In genomic region chr11:60454745-60455087, GRCm38 (mm10) we compare ENCODE assay signal across 8 mouse cellular contexts. TPM values are rescaled to one million over a fixed set of nuclear protein-coding genes. Genes with fewer than 3 reads are reported as not detected.
A peak's percentile ranks its signal among the peaks of the same experiment; 100 is the strongest.
DNase-seq lines count a peak whose midpoint lies in the region; ATAC-seq and TF ChIP-seq lines count a peak whose summit lies in the region.

No protein-coding gene starts in this region.

- H3K4me3 ChIP-seq in kidney, embryonic 14.5 days (ENCODE audit: low read length): peak overlapping the region; percentile 62
- H3K4me3 ChIP-seq in bone marrow macrophage, adult 2 months (ENCODE audit: insufficient read depth, low read length): peak overlapping the region; percentile 80
- H3K4me3 ChIP-seq in heart, postnatal 0 days (ENCODE audit: low read depth, low read length): peak overlapping the region; percentile 65
- peak overlapping the region; percentile 73 for H3K4me3 ChIP-seq in liver, postnatal 0 days (ENCODE audit: low read depth, low read length)

- peak overlapping the region; percentile 85 for H3K4me2 ChIP-seq in kidney, embryonic 14.5 days (replicated peaks; ENCODE audit: low read depth, low read length)
- peak overlapping the region; percentile 82 for H3K4me2 ChIP-seq in heart, postnatal 0 days (ENCODE audit: low read depth, low read length)
- H3K4me2 ChIP-seq in liver, postnatal 0 days (ENCODE audit: low read depth, low read length): peak overlapping the region; percentile 86

- H3K36me3 ChIP-seq in kidney, embryonic 14.5 days (ENCODE audit: control insufficient read depth, insufficient read depth, low read length): peaks cover 33% of the 10 kb centered on the region
- peaks cover 24% of the 10 kb centered on the region for H3K36me3 ChIP-seq in heart, postnatal 0 days (replicated peaks; ENCODE audit: control insufficient read depth, insufficient read depth, low read length)
- H3K36me3 ChIP-seq in liver, postnatal 0 days (replicated peaks; ENCODE audit: insufficient read depth, low read length): peaks cover 26% of the 10 kb centered on the region

- H3K9me3 ChIP-seq in kidney, embryonic 14.5 days (ENCODE audit: control insufficient read depth, low read length): no peaks in the 10 kb centered on the region
- H3K9me3 ChIP-seq in heart, postnatal 0 days (replicated peaks; ENCODE audit: control insufficient read depth, low read length): no peaks in the 10 kb centered on the region
- H3K9me3 ChIP-seq in liver, postnatal 0 days (ENCODE audit: low read length): no peaks in the 10 kb centered on the region

- no peak for TF ChIP-seq POLR2A in bone marrow macrophage, adult 2 months (IDR thresholded peaks at IDR 0.05; ENCODE audit: borderline replicate concordance, low read depth, low read length)

- no peak for ATAC-seq in kidney, embryonic 14.5 days (ENCODE audit: low FRiP score, low TSS enrichment)
- peak; percentile 8; the same call in 1 of the 2 replicates for ATAC-seq in heart, postnatal 0 days (ENCODE audit: insufficient read depth, low read depth)
- ATAC-seq in liver, postnatal 0 days: peak; percentile 38

- no peak for TF ChIP-seq CTCF in bone marrow macrophage, adult 2 months (IDR thresholded peaks at IDR 0.05; ENCODE audit: low read depth, low read length)
- TF ChIP-seq CTCF in heart, postnatal 0 days (IDR thresholded peaks at IDR 0.05; ENCODE audit: low read depth): no peak
- no peak for TF ChIP-seq CTCF in liver, postnatal 0 days (IDR thresholded peaks at IDR 0.05; ENCODE audit: low read depth)

- no peak for DNase-seq in kidney, adult 8-10 months
- DNase-seq in heart, postnatal 0 days (ENCODE audit: low spot score): no peak
- peak; percentile 31 for DNase-seq in liver, postnatal 0 days
- no peak for DNase-seq in adrenal gland, adult 18-20 months (ENCODE audit: low spot score in 2 of 2)
- no peak for DNase-seq in cerebellum, postnatal 25 days
- DNase-seq in cerebellum, adult 9-10 months: no peak

- peak overlapping the region; percentile 72 for H3K9ac ChIP-seq in kidney, embryonic 14.5 days (ENCODE audit: low read depth, low read length)
- peak overlapping the region; percentile 83 for H3K9ac ChIP-seq in heart, postnatal 0 days (replicated peaks; ENCODE audit: low read depth, low read length)
- H3K9ac ChIP-seq in liver, postnatal 0 days (replicated peaks): peak overlapping the region; percentile 83

- peaks cover 3% of the 10 kb centered on the region; the same call in 1 of the 2 replicates for H3K4me1 ChIP-seq in kidney, embryonic 14.5 days (ENCODE audit: control insufficient read depth, insufficient read depth, low read length)
- peaks cover 5% of the 10 kb centered on the region; the same call in 1 of the 2 replicates for H3K4me1 ChIP-seq in bone marrow macrophage, adult 2 months (ENCODE audit: control insufficient read depth, insufficient read depth, low read length)
- H3K4me1 ChIP-seq in heart, postnatal 0 days (ENCODE audit: control insufficient read depth, insufficient read depth): peaks cover 8% of the 10 kb centered on the region; the same call in 1 of the 2 replicates
- H3K4me1 ChIP-seq in liver, postnatal 0 days (ENCODE audit: insufficient read depth): peaks cover 12% of the 10 kb centered on the region

- H3K27me3 ChIP-seq in kidney, embryonic 14.5 days (ENCODE audit: control insufficient read depth, insufficient read depth, low read length): no peaks in the 10 kb centered on the region
- no peaks in the 10 kb centered on the region for H3K27me3 ChIP-seq in heart, postnatal 0 days (ENCODE audit: control insufficient read depth, insufficient read depth, low read length)
- no peaks in the 10 kb centered on the region for H3K27me3 ChIP-seq in liver, postnatal 0 days (ENCODE audit: insufficient read depth, low read length)

- H3K27ac ChIP-seq in kidney, embryonic 14.5 days (ENCODE audit: low read depth, low read length): 0 out of 2 replicates have a peak overlapping the region, but pooled peaks have one; percentile 37
- H3K27ac ChIP-seq in bone marrow macrophage, adult 2 months (ENCODE audit: insufficient read depth, low read depth, low read length): peak overlapping the region; percentile 50
- H3K27ac ChIP-seq in heart, postnatal 0 days (ENCODE audit: low read depth): peak overlapping the region; percentile 69
- peak overlapping the region; percentile 62 for H3K27ac ChIP-seq in liver, postnatal 0 days (ENCODE audit: low read depth)

- under 1% methylated on average over 17 of the region's 17 CpGs for WGBS in kidney, embryonic 14.5 days
- under 1% methylated on average over 17 of the region's 17 CpGs for WGBS in heart, postnatal 0 days
- 2% methylated on average over 17 of the region's 17 CpGs for WGBS in liver, postnatal 0 days (ENCODE audit: insufficient replicate concordance)

- TF ChIP-seq EP300 in heart, postnatal 0 days (IDR thresholded peaks at IDR 0.05; ENCODE audit: low read depth): no peak
- no peak for TF ChIP-seq EP300 in liver, postnatal 0 days (IDR thresholded peaks at IDR 0.05; ENCODE audit: low read depth)

RNA-seq across cellular contexts. Expression of gene Drg2, which starts 0.3 kb away (rescaled TPM):
- 118 and 123 TPM in 2 replicates for polyA plus RNA-seq in kidney, embryonic 14.5 days (2014; fragmentation: Nextera tagmentation; extraction: Ambion mirVana)
- polyA plus RNA-seq in bone marrow macrophage, adult 2 months (2012; ENCODE audit: insufficient read depth, insufficient read length, missing spikeins): 27.7 and 30.8 TPM in 2 replicates
- 56.1 and 61.6 TPM in 2 replicates for total RNA-seq in heart, postnatal 0 days (2014; rRNA removed; ENCODE audit: low replicate concordance)
- polyA plus RNA-seq in heart, postnatal 0 days (2015; fragmentation: Nextera tagmentation; extraction: Ambion mirVana): 44.0 and 45.6 TPM in 2 replicates
- polyA plus RNA-seq in liver, postnatal 0 days (2015; fragmentation: Nextera tagmentation; extraction: Ambion mirVana): 25.1 and 25.9 TPM in 2 replicates
- total RNA-seq in adrenal gland, adult 18-20 months (2021): 10 to 100 TPM; 54.6 to 65.5 TPM

RNA-seq across cellular contexts. Expression of gene Myo15, which starts 14.4 kb away (rescaled TPM):
- 0.33 and 0.38 TPM in 2 replicates for polyA plus RNA-seq in kidney, embryonic 14.5 days (2014; fragmentation: Nextera tagmentation; extraction: Ambion mirVana)
- polyA plus RNA-seq in bone marrow macrophage, adult 2 months (2012; ENCODE audit: insufficient read depth, insufficient read length, missing spikeins): not detected in 2 replicates
- total RNA-seq in heart, postnatal 0 days (2014; rRNA removed; ENCODE audit: low replicate concordance): not detected in 2 replicates
- polyA plus RNA-seq in heart, postnatal 0 days (2015; fragmentation: Nextera tagmentation; extraction: Ambion mirVana): 0.01 TPM in 1 of 2 replicates, not detected in the other
- 0.06 and 0.09 TPM in 2 replicates for polyA plus RNA-seq in liver, postnatal 0 days (2015; fragmentation: Nextera tagmentation; extraction: Ambion mirVana)
- total RNA-seq in adrenal gland, adult 18-20 months (2021): under 1 TPM; 0.10 to 0.13 TPM

RNA-seq across cellular contexts. Expression of gene Atpaf2, which starts 36.5 kb away (rescaled TPM):
- polyA plus RNA-seq in kidney, embryonic 14.5 days (2014; fragmentation: Nextera tagmentation; extraction: Ambion mirVana): 46.5 and 54.9 TPM in 2 replicates
- 18.1 and 20.3 TPM in 2 replicates for polyA plus RNA-seq in bone marrow macrophage, adult 2 months (2012; ENCODE audit: insufficient read depth, insufficient read length, missing spikeins)
- 42.2 and 45.7 TPM in 2 replicates for total RNA-seq in heart, postnatal 0 days (2014; rRNA removed; ENCODE audit: low replicate concordance)
- 43.2 and 44.1 TPM in 2 replicates for polyA plus RNA-seq in heart, postnatal 0 days (2015; fragmentation: Nextera tagmentation; extraction: Ambion mirVana)
- polyA plus RNA-seq in liver, postnatal 0 days (2015; fragmentation: Nextera tagmentation; extraction: Ambion mirVana): 20.9 and 22.6 TPM in 2 replicates
- total RNA-seq in adrenal gland, adult 18-20 months (2021): 10 to 100 TPM; 60.7 to 93.7 TPM

RNA-seq across cellular contexts. Expression of gene Gid4, which starts 37.8 kb away (rescaled TPM):
- polyA plus RNA-seq in kidney, embryonic 14.5 days (2014; fragmentation: Nextera tagmentation; extraction: Ambion mirVana): 20.0 and 33.4 TPM in 2 replicates
- polyA plus RNA-seq in bone marrow macrophage, adult 2 months (2012; ENCODE audit: insufficient read depth, insufficient read length, missing spikeins): 13.6 and 13.9 TPM in 2 replicates
- 20.6 and 24.2 TPM in 2 replicates for total RNA-seq in heart, postnatal 0 days (2014; rRNA removed; ENCODE audit: low replicate concordance)
- polyA plus RNA-seq in heart, postnatal 0 days (2015; fragmentation: Nextera tagmentation; extraction: Ambion mirVana): 11.8 and 12.8 TPM in 2 replicates
- 5.1 and 5.6 TPM in 2 replicates for polyA plus RNA-seq in liver, postnatal 0 days (2015; fragmentation: Nextera tagmentation; extraction: Ambion mirVana)
- total RNA-seq in adrenal gland, adult 18-20 months (2021): 10 to 100 TPM; 48.8 to 63.1 TPM
